Mouse (Mus musculus): ENCODE data around the gene Cers3. TPM values are rescaled to one million over a fixed set of nuclear protein-coding genes. Genes with fewer than 3 reads are reported as not detected.

Gene Cers3
- polyA plus RNA-seq, 1 experiment = 0.13 TPM

GRCm38 (mm10) chr7:66724954-66725353, 18.4 kb upstream of the Cers3 start:
- H3ac ChIP-seq (ENCODE audit: control insufficient read depth, insufficient read length, low read depth) = no peak overlapping the region
- no peaks in the 10 kb centered on the region for H3K79me2 ChIP-seq (ENCODE audit: control insufficient read depth, insufficient read depth)
- no peaks in the 10 kb centered on the region for H3K79me3 ChIP-seq (ENCODE audit: low read depth)
- TF ChIP-seq MYOG (IDR thresholded peaks at IDR 0.05; ENCODE audit: control insufficient read depth, extremely low read depth, insufficient read length) (no peak), CTCF (IDR thresholded peaks at IDR 0.05; ENCODE audit: control insufficient read depth, insufficient read depth, insufficient read length) (no peak), USF1 (IDR thresholded peaks at IDR 0.05; ENCODE audit: low read depth) (no peak), FOSL1 (IDR thresholded peaks at IDR 0.05; ENCODE audit: insufficient read depth, low read length, poor library complexity, severe bottlenecking) (no peak), CEBPB (IDR thresholded peaks at IDR 0.05; ENCODE audit: low read depth) (no peak), MYOD1 (IDR thresholded peaks at IDR 0.05; ENCODE audit: control insufficient read depth, insufficient read length, low read depth) (no peak), MAX (IDR thresholded peaks at IDR 0.05) (no peak)
- H3K4me3 ChIP-seq (ENCODE audit: insufficient read depth, poor library complexity, severe bottlenecking) = no peak overlapping the region
- no peaks in the 10 kb centered on the region for H3K36me3 ChIP-seq (ENCODE audit: control insufficient read depth, insufficient read depth)
- H3K27me3 ChIP-seq (ENCODE audit: control insufficient read depth, insufficient read depth, insufficient read length) = no peaks in the 10 kb centered on the region

GRCm38 (mm10) chr7:66728072-66728471, 15.2 kb upstream of the Cers3 start:
- Histone ChIP-seq H3K27me3 (ENCODE audit: control insufficient read depth, insufficient read depth, insufficient read length) (no peaks in the 10 kb centered on the region), H3K4me3 (ENCODE audit: insufficient read depth, poor library complexity, severe bottlenecking) (no peak overlapping the region), H3K36me3 (ENCODE audit: control insufficient read depth, insufficient read depth) (no peaks in the 10 kb centered on the region), H3K79me3 (ENCODE audit: low read depth) (no peaks in the 10 kb centered on the region), H3K79me2 (ENCODE audit: control insufficient read depth, insufficient read depth) (no peaks in the 10 kb centered on the region), H3ac (ENCODE audit: control insufficient read depth, insufficient read length, low read depth) (no peak overlapping the region)
- TF ChIP-seq MYOD1 (IDR thresholded peaks at IDR 0.05; ENCODE audit: control insufficient read depth, insufficient read length, low read depth) (no peak), USF1 (IDR thresholded peaks at IDR 0.05; ENCODE audit: low read depth) (no peak), MAX (IDR thresholded peaks at IDR 0.05) (no peak), FOSL1 (IDR thresholded peaks at IDR 0.05; ENCODE audit: insufficient read depth, low read length, poor library complexity, severe bottlenecking) (no peak), CEBPB (IDR thresholded peaks at IDR 0.05; ENCODE audit: low read depth) (no peak), MYOG (IDR thresholded peaks at IDR 0.05; ENCODE audit: control insufficient read depth, extremely low read depth, insufficient read length) (no peak), CTCF (IDR thresholded peaks at IDR 0.05; ENCODE audit: control insufficient read depth, insufficient read depth, insufficient read length) (no peak)

DNA sequence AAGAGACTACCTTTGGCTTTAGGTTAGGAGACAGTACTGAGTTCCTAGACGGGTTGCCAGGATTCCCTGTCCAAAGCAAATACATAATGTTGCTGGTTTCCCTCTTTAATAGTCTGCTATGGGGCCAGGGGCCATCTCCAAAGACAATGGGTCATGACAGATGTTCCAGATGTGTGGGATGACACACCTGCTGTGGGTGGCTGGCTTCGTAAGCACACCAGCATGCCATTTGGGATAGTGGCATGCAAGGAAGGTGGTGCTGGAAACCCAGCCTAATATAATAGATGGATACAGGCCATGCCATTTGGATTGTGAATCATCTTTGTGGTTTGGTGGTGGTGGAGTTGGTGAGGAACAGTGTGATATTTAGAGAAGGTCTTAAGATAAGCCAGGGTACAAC, 14.1 kb upstream of the Cers3 start:
- TF ChIP-seq MAX (IDR thresholded peaks at IDR 0.05) = peak; percentile 56
- TF ChIP-seq MYOG (IDR thresholded peaks at IDR 0.05; ENCODE audit: control insufficient read depth, extremely low read depth, insufficient read length) = no peak
- TF ChIP-seq CTCF (IDR thresholded peaks at IDR 0.05; ENCODE audit: control insufficient read depth, insufficient read depth, insufficient read length) = no peak
- no peak for TF ChIP-seq CEBPB (IDR thresholded peaks at IDR 0.05; ENCODE audit: low read depth)
- peak; percentile 28 for TF ChIP-seq FOSL1 (IDR thresholded peaks at IDR 0.05; ENCODE audit: insufficient read depth, low read length, poor library complexity, severe bottlenecking)
- no peak for TF ChIP-seq USF1 (IDR thresholded peaks at IDR 0.05; ENCODE audit: low read depth)
- TF ChIP-seq MYOD1 (IDR thresholded peaks at IDR 0.05; ENCODE audit: control insufficient read depth, insufficient read length, low read depth) = peak; percentile 97
- Histone ChIP-seq H3K79me2 (ENCODE audit: control insufficient read depth, insufficient read depth) (no peaks in the 10 kb centered on the region), H3K36me3 (ENCODE audit: control insufficient read depth, insufficient read depth) (no peaks in the 10 kb centered on the region), H3K79me3 (ENCODE audit: low read depth) (no peaks in the 10 kb centered on the region), H3K27me3 (ENCODE audit: control insufficient read depth, insufficient read depth, insufficient read length) (no peaks in the 10 kb centered on the region), H3ac (ENCODE audit: control insufficient read depth, insufficient read length, low read depth) (no peak overlapping the region), H3K4me3 (ENCODE audit: insufficient read depth, poor library complexity, severe bottlenecking) (no peak overlapping the region)

- no peaks in the 10 kb centered on the region for H3K27me3 ChIP-seq (ENCODE audit: control insufficient read depth, insufficient read depth, insufficient read length)
- no peaks in the 10 kb centered on the region for H3K79me2 ChIP-seq (ENCODE audit: control insufficient read depth, insufficient read depth)
- no peaks in the 10 kb centered on the region for H3K36me3 ChIP-seq (ENCODE audit: control insufficient read depth, insufficient read depth)
- TF ChIP-seq CTCF (IDR thresholded peaks at IDR 0.05; ENCODE audit: control insufficient read depth, insufficient read depth, insufficient read length) (no peak), CEBPB (IDR thresholded peaks at IDR 0.05; ENCODE audit: low read depth) (no peak)
- H3K4me3 ChIP-seq (ENCODE audit: insufficient read depth, poor library complexity, severe bottlenecking) = no peak overlapping the region
- H3ac ChIP-seq (ENCODE audit: control insufficient read depth, insufficient read length, low read depth) = no peak overlapping the region
- no peaks in the 10 kb centered on the region for H3K79me3 ChIP-seq (ENCODE audit: low read depth)
Measured at GRCm38 (mm10) chr7:66733431-66733830, 9.9 kb upstream of the Cers3 start.

GRCm38 (mm10) chr7:66733882-66734281, 9.4 kb upstream of the Cers3 start:
- Histone ChIP-seq H3K79me2 (ENCODE audit: control insufficient read depth, insufficient read depth) (no peaks in the 10 kb centered on the region), H3K36me3 (ENCODE audit: control insufficient read depth, insufficient read depth) (no peaks in the 10 kb centered on the region), H3ac (ENCODE audit: control insufficient read depth, insufficient read length, low read depth) (no peak overlapping the region), H3K4me3 (ENCODE audit: insufficient read depth, poor library complexity, severe bottlenecking) (no peak overlapping the region), H3K79me3 (ENCODE audit: low read depth) (no peaks in the 10 kb centered on the region), H3K27me3 (ENCODE audit: control insufficient read depth, insufficient read depth, insufficient read length) (no peaks in the 10 kb centered on the region)
- TF ChIP-seq CEBPB (IDR thresholded peaks at IDR 0.05; ENCODE audit: low read depth) (no peak), MYOD1 (IDR thresholded peaks at IDR 0.05; ENCODE audit: control insufficient read depth, insufficient read length, low read depth) (no peak), CTCF (IDR thresholded peaks at IDR 0.05; ENCODE audit: control insufficient read depth, insufficient read depth, insufficient read length) (no peak), MAX (IDR thresholded peaks at IDR 0.05) (no peak), USF1 (IDR thresholded peaks at IDR 0.05; ENCODE audit: low read depth) (no peak), FOSL1 (IDR thresholded peaks at IDR 0.05; ENCODE audit: insufficient read depth, low read length, poor library complexity, severe bottlenecking) (no peak), MYOG (IDR thresholded peaks at IDR 0.05; ENCODE audit: control insufficient read depth, extremely low read depth, insufficient read length) (no peak)

DNA sequence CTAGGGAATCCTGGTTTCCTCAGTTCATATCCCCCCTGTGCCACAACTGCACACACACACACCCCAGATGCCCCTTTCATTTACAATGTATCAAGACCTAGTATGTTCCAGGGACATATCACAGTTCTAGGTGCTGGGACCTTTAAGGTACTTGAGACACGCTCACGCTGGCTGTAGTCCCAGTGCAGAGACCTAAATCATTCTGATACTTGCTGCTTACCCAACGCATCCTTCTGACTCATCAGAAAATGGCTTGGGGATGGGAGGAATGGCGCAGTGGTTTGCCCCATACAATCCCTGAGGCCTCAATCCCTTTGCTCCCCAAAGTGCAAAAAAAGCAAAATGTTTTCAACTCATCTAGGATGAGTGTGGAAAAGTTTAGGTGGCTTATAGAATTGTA, 8.8 kb upstream of the Cers3 start:
- H3K79me2 ChIP-seq (ENCODE audit: control insufficient read depth, insufficient read depth) = no peaks in the 10 kb centered on the region
- H3ac ChIP-seq (ENCODE audit: control insufficient read depth, insufficient read length, low read depth) = no peak overlapping the region
- H3K27me3 ChIP-seq (ENCODE audit: control insufficient read depth, insufficient read depth, insufficient read length) = no peaks in the 10 kb centered on the region
- H3K4me3 ChIP-seq (ENCODE audit: insufficient read depth, poor library complexity, severe bottlenecking) = no peak overlapping the region
- no peaks in the 10 kb centered on the region for H3K79me3 ChIP-seq (ENCODE audit: low read depth)
- no peaks in the 10 kb centered on the region for H3K36me3 ChIP-seq (ENCODE audit: control insufficient read depth, insufficient read depth)
- TF ChIP-seq MYOG (IDR thresholded peaks at IDR 0.05; ENCODE audit: control insufficient read depth, extremely low read depth, insufficient read length) (no peak), FOSL1 (IDR thresholded peaks at IDR 0.05; ENCODE audit: insufficient read depth, low read length, poor library complexity, severe bottlenecking) (no peak), CTCF (IDR thresholded peaks at IDR 0.05; ENCODE audit: control insufficient read depth, insufficient read depth, insufficient read length) (no peak), MAX (IDR thresholded peaks at IDR 0.05) (no peak), MYOD1 (IDR thresholded peaks at IDR 0.05; ENCODE audit: control insufficient read depth, insufficient read length, low read depth) (no peak), USF1 (IDR thresholded peaks at IDR 0.05; ENCODE audit: low read depth) (no peak), CEBPB (IDR thresholded peaks at IDR 0.05; ENCODE audit: low read depth) (no peak)

All from C2C12 (cell line).